Mouse (Mus musculus): ENCODE data around the gene Cnnm3. TPM values are rescaled to one million over a fixed set of nuclear protein-coding genes. Genes with fewer than 3 reads are reported as not detected.

Cnnm3 gene
- total and polyA plus RNA-seq, 2 experiments: 4.4 to 11.3 TPM

GRCm38 (mm10) chr1:36540132-36540531 is 28.5 kb downstream of the Cnnm3 start:
- H3K4me3 ChIP-seq (ENCODE audit: insufficient read depth, low read depth, low read length): no peak overlapping the region
- H3K27ac ChIP-seq (replicated peaks; ENCODE audit: insufficient read depth, low read depth, low read length): no peak overlapping the region
- TF ChIP-seq CTCF (IDR thresholded peaks at IDR 0.05; ENCODE audit: low read depth, low read length) (no peak), POLR2A (IDR thresholded peaks at IDR 0.05; ENCODE audit: extremely low read depth, insufficient read depth, low read length) (no peak)
- WGBS: 93% methylated on average over 11 of the region's 11 CpGs
- H3K4me1 ChIP-seq (ENCODE audit: control insufficient read depth, insufficient read depth, low read length): peaks cover 22% of the 10 kb centered on the region
- H3K36me3 ChIP-seq (ENCODE audit: control insufficient read depth, insufficient read depth, low read length): no peaks in the 10 kb centered on the region
- no peak overlapping the region for H3K9ac ChIP-seq (ENCODE audit: low read depth, low read length)
- H3K27me3 ChIP-seq (ENCODE audit: control insufficient read depth, insufficient read depth, low read length): no peaks in the 10 kb centered on the region
- H3K79me2 ChIP-seq (ENCODE audit: control insufficient read depth, insufficient read depth, low read length): no peaks in the 10 kb centered on the region
- DNase-seq (ENCODE audit: extremely low read depth, low read depth, low spot score): no peak

DNA sequence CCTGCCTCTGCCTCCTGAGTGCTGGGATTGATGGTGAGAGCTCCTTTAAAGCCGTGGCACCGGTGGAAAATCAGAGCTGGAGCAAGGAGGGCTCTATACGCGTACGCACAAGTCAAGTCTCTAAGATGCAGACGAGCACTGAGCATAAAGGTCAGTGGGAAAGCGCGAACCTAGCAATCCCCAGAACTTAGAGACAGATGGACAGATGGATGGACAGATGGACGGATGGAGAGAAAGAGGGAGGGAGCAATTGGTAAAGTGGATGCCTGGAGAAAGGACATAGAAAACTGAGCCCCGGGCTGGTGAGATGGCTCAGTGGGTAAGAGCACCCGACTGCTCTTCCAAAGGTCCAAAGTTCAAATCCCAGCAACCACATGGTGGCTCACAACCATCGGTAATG is 29.1 kb downstream of the Cnnm3 start:
- Histone ChIP-seq H3K4me1 (ENCODE audit: control insufficient read depth, insufficient read depth, low read length) (peaks cover 21% of the 10 kb centered on the region), H3K79me2 (ENCODE audit: control insufficient read depth, insufficient read depth, low read length) (no peaks in the 10 kb centered on the region), H3K9ac (ENCODE audit: low read depth, low read length) (no peak overlapping the region), H3K27me3 (ENCODE audit: control insufficient read depth, insufficient read depth, low read length) (no peaks in the 10 kb centered on the region), H3K27ac (replicated peaks; ENCODE audit: insufficient read depth, low read depth, low read length) (no peak overlapping the region), H3K36me3 (ENCODE audit: control insufficient read depth, insufficient read depth, low read length) (no peaks in the 10 kb centered on the region), H3K4me3 (ENCODE audit: insufficient read depth, low read depth, low read length) (no peak overlapping the region)
- TF ChIP-seq POLR2A (IDR thresholded peaks at IDR 0.05; ENCODE audit: extremely low read depth, insufficient read depth, low read length) (no peak), CTCF (IDR thresholded peaks at IDR 0.05; ENCODE audit: low read depth, low read length) (no peak)
- 81% methylated on average over 12 of the region's 12 CpGs for WGBS
- DNase-seq (ENCODE audit: extremely low read depth, low read depth, low spot score): no peak

- H3K4me1 ChIP-seq (ENCODE audit: control insufficient read depth, insufficient read depth, low read length): peaks cover 14% of the 10 kb centered on the region
- H3K27ac ChIP-seq (replicated peaks; ENCODE audit: insufficient read depth, low read depth, low read length): no peak overlapping the region
- DNase-seq (ENCODE audit: extremely low read depth, low read depth, low spot score): no peak
- H3K27me3 ChIP-seq (ENCODE audit: control insufficient read depth, insufficient read depth, low read length): no peaks in the 10 kb centered on the region
- peaks cover 6% of the 10 kb centered on the region; the same call in 1 of the 2 replicates for H3K79me2 ChIP-seq (ENCODE audit: control insufficient read depth, insufficient read depth, low read length)
- no peak for TF ChIP-seq POLR2A (IDR thresholded peaks at IDR 0.05; ENCODE audit: extremely low read depth, insufficient read depth, low read length)
- no peak for TF ChIP-seq CTCF (IDR thresholded peaks at IDR 0.05; ENCODE audit: low read depth, low read length)
- no peak overlapping the region for H3K4me3 ChIP-seq (ENCODE audit: insufficient read depth, low read depth, low read length)
- H3K36me3 ChIP-seq (ENCODE audit: control insufficient read depth, insufficient read depth, low read length): no peaks in the 10 kb centered on the region
- WGBS: 97% methylated on average over 16 of the region's 16 CpGs
- H3K9ac ChIP-seq (ENCODE audit: low read depth, low read length): no peak overlapping the region
These were observed 30.2 kb downstream of the Cnnm3 start for GRCm38 (mm10) chr1:36541844-36542243.

GRCm38 (mm10) chr1:36542925-36543324 is 31.3 kb downstream of the Cnnm3 start:
- TF ChIP-seq CTCF (IDR thresholded peaks at IDR 0.05; ENCODE audit: low read depth, low read length) (no peak), POLR2A (IDR thresholded peaks at IDR 0.05; ENCODE audit: extremely low read depth, insufficient read depth, low read length) (no peak)
- WGBS: 90% methylated on average over 9 of the region's 9 CpGs
- Histone ChIP-seq H3K27ac (replicated peaks; ENCODE audit: insufficient read depth, low read depth, low read length) (no peak overlapping the region), H3K27me3 (ENCODE audit: control insufficient read depth, insufficient read depth, low read length) (no peaks in the 10 kb centered on the region), H3K36me3 (ENCODE audit: control insufficient read depth, insufficient read depth, low read length) (no peaks in the 10 kb centered on the region), H3K9ac (ENCODE audit: low read depth, low read length) (no peak overlapping the region), H3K79me2 (ENCODE audit: control insufficient read depth, insufficient read depth, low read length) (peaks cover 6% of the 10 kb centered on the region; the same call in 1 of the 2 replicates), H3K4me1 (ENCODE audit: control insufficient read depth, insufficient read depth, low read length) (peaks cover 14% of the 10 kb centered on the region), H3K4me3 (ENCODE audit: insufficient read depth, low read depth, low read length) (no peak overlapping the region)
- no peak for DNase-seq (ENCODE audit: extremely low read depth, low read depth, low spot score)

DNA sequence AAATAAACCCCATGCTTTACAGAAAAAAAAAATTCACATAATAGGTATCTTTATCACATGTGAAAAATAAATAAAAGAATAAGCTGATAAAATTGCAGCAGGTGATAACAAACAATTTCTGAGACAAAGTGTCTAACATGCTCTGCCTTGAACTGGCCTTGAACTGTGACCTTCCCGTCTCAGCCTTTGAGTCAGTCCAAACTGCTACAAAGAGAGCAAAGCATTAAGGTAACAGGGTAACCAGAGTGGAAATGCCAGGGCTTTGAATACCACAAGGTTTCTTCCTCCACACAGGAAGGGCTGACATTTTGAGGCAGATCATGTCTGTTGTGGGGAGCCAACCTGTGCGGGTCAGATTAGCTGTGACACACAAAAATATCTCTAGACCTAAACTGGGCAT is 33.7 kb downstream of the Cnnm3 start:
- peak; percentile 32 for DNase-seq (ENCODE audit: extremely low read depth, low read depth, low spot score)
- Histone ChIP-seq H3K4me3 (ENCODE audit: insufficient read depth, low read depth, low read length) (no peak overlapping the region), H3K79me2 (ENCODE audit: control insufficient read depth, insufficient read depth, low read length) (peaks cover 6% of the 10 kb centered on the region; the same call in 1 of the 2 replicates), H3K4me1 (ENCODE audit: control insufficient read depth, insufficient read depth, low read length) (peaks cover 5% of the 10 kb centered on the region), H3K9ac (ENCODE audit: low read depth, low read length) (no peak overlapping the region), H3K27ac (replicated peaks; ENCODE audit: insufficient read depth, low read depth, low read length) (no peak overlapping the region), H3K27me3 (ENCODE audit: control insufficient read depth, insufficient read depth, low read length) (no peaks in the 10 kb centered on the region), H3K36me3 (ENCODE audit: control insufficient read depth, insufficient read depth, low read length) (no peaks in the 10 kb centered on the region)
- no peak for TF ChIP-seq CTCF (IDR thresholded peaks at IDR 0.05; ENCODE audit: low read depth, low read length)
- TF ChIP-seq POLR2A (IDR thresholded peaks at IDR 0.05; ENCODE audit: extremely low read depth, insufficient read depth, low read length): no peak
- WGBS: 39% methylated on average over 2 of the region's 2 CpGs

GRCm38 (mm10) chr1:36545845-36546600 is 34.4 kb downstream of the Cnnm3 start:
- peak overlapping the region; percentile 76 for H3K9ac ChIP-seq (ENCODE audit: low read depth, low read length)
- no peak for TF ChIP-seq POLR2A (IDR thresholded peaks at IDR 0.05; ENCODE audit: extremely low read depth, insufficient read depth, low read length)
- no peak for TF ChIP-seq CTCF (IDR thresholded peaks at IDR 0.05; ENCODE audit: low read depth, low read length)
- no peaks in the 10 kb centered on the region for H3K27me3 ChIP-seq (ENCODE audit: control insufficient read depth, insufficient read depth, low read length)
- DNase-seq (ENCODE audit: extremely low read depth, low read depth, low spot score): no peak
- H3K4me1 ChIP-seq (ENCODE audit: control insufficient read depth, insufficient read depth, low read length): peaks cover 5% of the 10 kb centered on the region
- peaks cover 6% of the 10 kb centered on the region; the same call in 1 of the 2 replicates for H3K79me2 ChIP-seq (ENCODE audit: control insufficient read depth, insufficient read depth, low read length)
- WGBS: 81% methylated on average over 19 of the region's 19 CpGs
- no peak overlapping the region for H3K27ac ChIP-seq (replicated peaks; ENCODE audit: insufficient read depth, low read depth, low read length)
- no peak overlapping the region for H3K4me3 ChIP-seq (ENCODE audit: insufficient read depth, low read depth, low read length)
- H3K36me3 ChIP-seq (ENCODE audit: control insufficient read depth, insufficient read depth, low read length): no peaks in the 10 kb centered on the region

All from liver, adult 2 months (tissue).